Mouse (Mus musculus): ENCODE data around the gene Ccdc92b. TPM values are rescaled to one million over a fixed set of nuclear protein-coding genes. Genes with fewer than 3 reads are reported as not detected.
"Not testable (repeated sequence)": the region's sequence is repeated elsewhere in the genome, so short reads cannot be mapped to it uniquely, and the experiment has no call there.

Gene Ccdc92b
- total and polyA plus RNA-seq, 2 experiments from 2014 or later, result 3.4 to 16.8 TPM

DNA sequence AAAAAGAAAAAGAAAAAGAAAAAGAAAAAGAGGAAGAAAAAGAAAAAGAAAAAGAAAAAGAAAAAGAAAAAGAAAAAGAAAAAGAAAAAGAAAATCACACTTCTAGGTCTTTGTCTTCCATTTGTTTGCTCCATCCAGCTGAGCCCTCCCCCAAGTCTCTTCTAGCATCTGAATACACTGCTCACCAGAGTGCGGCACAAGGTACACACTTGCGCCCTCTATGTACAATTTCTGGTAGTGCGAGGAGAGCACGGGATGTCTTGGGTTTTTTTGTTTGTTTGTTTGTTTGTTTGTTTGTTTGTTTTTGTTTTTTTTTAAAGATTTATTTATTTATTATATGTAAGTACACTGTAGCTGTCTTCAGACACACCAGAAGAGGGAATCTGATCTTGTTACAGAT lies 38.1 kb upstream of the Ccdc92b start:
- TF ChIP-seq CTCF (IDR thresholded peaks at IDR 0.05; ENCODE audit: low read depth), result peak; percentile 31; the same call in 1 of the 2 replicates
- not testable (repeated sequence) for H3K27me3 ChIP-seq (ENCODE audit: insufficient read depth, low read length); DNase-seq (ENCODE audit: low spot score); H3K9me3 ChIP-seq (ENCODE audit: low read length); ATAC-seq; H3K4me2 ChIP-seq (ENCODE audit: low read depth, low read length); H3K4me3 ChIP-seq (ENCODE audit: low read length); H3K4me1 ChIP-seq (ENCODE audit: insufficient read depth, low read length); H3K9ac ChIP-seq (replicated peaks; ENCODE audit: low read length); H3K36me3 ChIP-seq (ENCODE audit: insufficient read depth, low read length); H3K27ac ChIP-seq
- 60% methylated on average over 4 of the region's 4 CpGs for WGBS

DNA sequence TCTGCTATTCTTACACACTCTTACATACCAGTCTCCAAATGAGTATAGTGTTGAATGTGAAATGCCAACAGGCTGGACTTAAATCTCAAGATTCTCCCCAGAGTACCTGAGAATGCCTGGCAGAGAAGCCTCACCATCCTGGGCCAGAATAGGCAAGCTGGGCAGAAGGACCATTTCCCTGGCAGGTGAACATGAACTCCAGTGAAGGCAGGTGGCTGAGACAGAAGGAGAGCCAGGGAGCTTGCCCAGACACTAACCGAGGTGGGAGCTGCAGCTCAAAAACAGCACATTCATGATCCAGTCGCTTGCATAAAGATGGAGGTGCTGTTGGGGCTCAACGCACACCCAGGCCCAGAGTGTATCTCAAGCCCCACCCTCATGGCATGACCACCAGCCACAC lies 36.9 kb upstream of the Ccdc92b start:
- Histone ChIP-seq H3K4me3 (ENCODE audit: low read length) (no peak overlapping the region), H3K4me1 (ENCODE audit: insufficient read depth, low read length) (peaks cover 6% of the 10 kb centered on the region; the same call in 1 of the 2 replicates), H3K9ac (replicated peaks; ENCODE audit: low read length) (no peak overlapping the region), H3K36me3 (ENCODE audit: insufficient read depth, low read length) (no peaks in the 10 kb centered on the region), H3K27me3 (ENCODE audit: insufficient read depth, low read length) (no peaks in the 10 kb centered on the region), H3K9me3 (ENCODE audit: low read length) (no peaks in the 10 kb centered on the region), H3K4me2 (ENCODE audit: low read depth, low read length) (no peak overlapping the region), H3K27ac (no peak overlapping the region)
- no peak for TF ChIP-seq CTCF (IDR thresholded peaks at IDR 0.05; ENCODE audit: low read depth)
- WGBS, result 78% methylated on average over 3 of the region's 3 CpGs
- DNase-seq (ENCODE audit: low spot score) (no peak), ATAC-seq (no peak)

DNA sequence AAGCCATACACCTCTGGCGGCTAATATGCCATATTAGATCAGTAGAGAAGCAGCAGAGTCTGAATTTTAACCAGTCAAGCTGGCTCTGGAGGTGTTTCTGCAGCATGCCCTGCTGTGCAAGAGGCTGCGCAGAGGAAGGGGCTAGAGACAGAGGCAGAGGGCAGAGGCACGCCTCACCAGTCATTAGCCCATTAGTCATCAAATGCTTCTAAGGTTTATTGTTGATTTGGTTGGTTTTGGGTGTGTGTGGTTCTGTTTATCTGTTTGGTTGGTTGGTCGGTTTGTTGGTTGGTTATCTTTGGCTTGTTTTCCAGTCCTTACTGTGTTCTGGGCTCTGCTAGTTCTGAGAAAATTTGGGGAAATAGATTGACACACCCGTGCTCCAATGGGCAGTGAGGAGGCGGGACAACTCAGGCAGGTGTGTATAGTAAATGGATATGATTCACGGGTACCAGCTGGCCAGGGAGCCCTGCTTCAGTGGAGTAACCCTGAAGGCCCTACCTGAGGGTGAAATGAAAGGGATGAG lies 35.5 kb upstream of the Ccdc92b start:
- ATAC-seq, result no peak

DNA sequence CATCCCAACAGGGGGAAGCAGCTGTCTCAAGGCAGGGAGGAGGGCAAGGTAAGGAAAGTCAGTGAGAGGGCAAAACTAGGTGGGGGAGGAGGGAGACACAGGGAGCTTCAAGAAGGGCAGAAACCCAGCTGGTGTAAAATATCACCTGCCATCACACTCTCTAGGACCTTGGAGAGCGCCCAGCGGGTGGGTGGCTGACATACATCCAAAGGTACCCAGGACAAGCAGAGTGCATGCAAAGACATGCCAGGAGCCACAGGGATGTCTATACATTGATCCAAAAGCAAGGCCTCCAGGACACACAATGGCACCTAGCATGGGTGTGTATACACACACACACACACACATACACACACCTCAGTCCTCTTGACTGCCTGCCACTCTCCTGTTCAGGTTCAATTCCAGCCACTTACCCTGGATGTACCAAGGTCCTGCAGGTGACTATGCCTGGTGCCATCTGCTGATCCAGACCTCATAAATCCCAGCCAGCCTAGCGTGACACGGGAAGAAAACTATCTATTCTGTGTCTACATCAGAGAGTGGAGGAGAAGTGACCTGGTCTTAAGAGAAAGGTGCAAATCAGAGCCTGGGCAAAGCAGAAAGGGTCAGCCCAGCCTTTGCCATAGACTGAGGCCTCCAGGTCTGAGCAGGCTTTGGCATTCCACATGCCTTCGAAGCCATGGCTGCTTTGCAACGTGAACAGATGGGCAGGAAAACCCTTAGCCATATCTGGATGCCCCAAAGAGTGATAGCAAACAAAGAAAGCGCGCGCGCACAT lies 34.3 kb upstream of the Ccdc92b start:
- Histone ChIP-seq H3K9me3 (ENCODE audit: low read length) (no peaks in the 10 kb centered on the region), H3K4me2 (ENCODE audit: low read depth, low read length) (no peak overlapping the region), H3K27ac (peak overlapping the region; percentile 16; the same call in 1 of the 2 replicates), H3K27me3 (ENCODE audit: insufficient read depth, low read length) (no peaks in the 10 kb centered on the region; the same call in 1 of the 2 replicates), H3K9ac (replicated peaks; ENCODE audit: low read length) (no peak overlapping the region), H3K4me1 (ENCODE audit: insufficient read depth, low read length) (peaks cover 10% of the 10 kb centered on the region; the same call in 1 of the 2 replicates), H3K4me3 (ENCODE audit: low read length) (no peak overlapping the region), H3K36me3 (ENCODE audit: insufficient read depth, low read length) (no peaks in the 10 kb centered on the region)
- no peak for TF ChIP-seq CTCF (IDR thresholded peaks at IDR 0.05; ENCODE audit: low read depth)
- ATAC-seq, result no peak
- 65% methylated on average over 10 of the region's 10 CpGs for WGBS
- DNase-seq (ENCODE audit: low spot score), result no peak

More for the DNA sequence above, 35.5 kb upstream of the Ccdc92b start:
- no peak for TF ChIP-seq CTCF (IDR thresholded peaks at IDR 0.05; ENCODE audit: low read depth)
- peaks cover 10% of the 10 kb centered on the region; the same call in 1 of the 2 replicates for H3K4me1 ChIP-seq (ENCODE audit: insufficient read depth, low read length)
- H3K27ac ChIP-seq, result no peak overlapping the region
- H3K36me3 ChIP-seq (ENCODE audit: insufficient read depth, low read length), result no peaks in the 10 kb centered on the region
- no peak overlapping the region for H3K9ac ChIP-seq (replicated peaks; ENCODE audit: low read length)
- H3K9me3 ChIP-seq (ENCODE audit: low read length), result no peaks in the 10 kb centered on the region
- H3K4me2 ChIP-seq (ENCODE audit: low read depth, low read length), result no peak overlapping the region
- no peak overlapping the region for H3K4me3 ChIP-seq (ENCODE audit: low read length)
- DNase-seq (ENCODE audit: low spot score), result no peak
- 64% methylated on average over 7 of the region's 7 CpGs for WGBS
- no peaks in the 10 kb centered on the region for H3K27me3 ChIP-seq (ENCODE audit: insufficient read depth, low read length)

GRCm38 (mm10) chr11:74586401-74586800 lies 33.0 kb upstream of the Ccdc92b start:
- WGBS, result 61% methylated on average over 5 of the region's 5 CpGs
- ATAC-seq (no peak), DNase-seq (ENCODE audit: low spot score) (no peak)

GRCm38 (mm10) chr11:74589401-74590238 lies 29.8 kb upstream of the Ccdc92b start:
- H3K9ac ChIP-seq (replicated peaks; ENCODE audit: low read length), result peak overlapping the region; percentile 61
- peaks cover 13% of the 10 kb centered on the region; the same call in 1 of the 2 replicates for H3K4me1 ChIP-seq (ENCODE audit: insufficient read depth, low read length)
- H3K27me3 ChIP-seq (ENCODE audit: insufficient read depth, low read length), result no peaks in the 10 kb centered on the region; the same call in 1 of the 2 replicates
- no peaks in the 10 kb centered on the region for H3K36me3 ChIP-seq (ENCODE audit: insufficient read depth, low read length)
- TF ChIP-seq CTCF (IDR thresholded peaks at IDR 0.05; ENCODE audit: low read depth), result no peak
- DNase-seq (ENCODE audit: low spot score) (peak; percentile 87), ATAC-seq (peak; percentile 88)
- H3K27ac ChIP-seq, result peak overlapping the region; percentile 81
- WGBS, result 3% methylated on average over 54 of the region's 66 CpGs
- H3K4me2 ChIP-seq (ENCODE audit: low read depth, low read length), result peak overlapping the region; percentile 65
- H3K9me3 ChIP-seq (ENCODE audit: low read length), result no peaks in the 10 kb centered on the region
- peak overlapping the region; percentile 50 for H3K4me3 ChIP-seq (ENCODE audit: low read length)

More at GRCm38 (mm10) chr11:74586401-74586800, 33.0 kb upstream of the Ccdc92b start:
- Histone ChIP-seq H3K27ac (no peak overlapping the region), H3K4me2 (ENCODE audit: low read depth, low read length) (no peak overlapping the region), H3K4me1 (ENCODE audit: insufficient read depth, low read length) (peaks cover 13% of the 10 kb centered on the region; the same call in 1 of the 2 replicates), H3K9me3 (ENCODE audit: low read length) (no peaks in the 10 kb centered on the region), H3K36me3 (ENCODE audit: insufficient read depth, low read length) (no peaks in the 10 kb centered on the region), H3K9ac (replicated peaks; ENCODE audit: low read length) (no peak overlapping the region), H3K4me3 (ENCODE audit: low read length) (no peak overlapping the region), H3K27me3 (ENCODE audit: insufficient read depth, low read length) (no peaks in the 10 kb centered on the region; the same call in 1 of the 2 replicates)
- TF ChIP-seq CTCF (IDR thresholded peaks at IDR 0.05; ENCODE audit: low read depth), result no peak

All from hindbrain, postnatal 0 days (tissue).